ENCODE assay signal across 31 mouse cellular contexts in genomic region chr16:37645799-37646198, GRCm38 (mm10).
"Had no signal": no experiment of that assay in that cellular context is flagged by ENCODE, and none has a peak within 500 bp of the region (broad histone marks: within the 10 kb centered on the region; RNA-seq: fewer than 3 reads in every experiment).

No protein-coding gene starts in this region.

- H3K4me2 ChIP-seq: limb, embryonic 12.5 days; limb, embryonic 13.5 days; limb, embryonic 15.5 days; liver, embryonic 11.5 days; liver, embryonic 12.5 days; liver, embryonic 13.5 days; liver, embryonic 15.5 days; lung, embryonic 14.5 days; lung, embryonic 15.5 days; midbrain, embryonic 11.5 days; midbrain, embryonic 12.5 days; midbrain, embryonic 13.5 days; midbrain, embryonic 15.5 days; neural tube, embryonic 12.5 days; neural tube, embryonic 13.5 days had no signal

- H3K9me3 ChIP-seq: limb, embryonic 10.5 days; limb, embryonic 12.5 days; limb, embryonic 13.5 days; limb, embryonic 15.5 days; liver, embryonic 12.5 days; liver, embryonic 13.5 days; liver, embryonic 15.5 days; lung, embryonic 15.5 days; megakaryocyte, embryonic 14.5 days; midbrain, embryonic 10.5 days; midbrain, embryonic 13.5 days; midbrain, embryonic 15.5 days; neural tube, embryonic 12.5 days; neural tube, embryonic 13.5 days had no signal

- H3K4me1 ChIP-seq: limb, embryonic 10.5 days; limb, embryonic 12.5 days; limb, embryonic 13.5 days; limb, embryonic 15.5 days; liver, embryonic 12.5 days; liver, embryonic 13.5 days; liver, embryonic 15.5 days; lung, embryonic 15.5 days; midbrain, embryonic 10.5 days; midbrain, embryonic 12.5 days; midbrain, embryonic 15.5 days; neural tube, embryonic 12.5 days had no signal

- H3K27me3 ChIP-seq: limb, embryonic 12.5 days; limb, embryonic 13.5 days; limb, embryonic 15.5 days; liver, embryonic 12.5 days; liver, embryonic 13.5 days; liver, embryonic 15.5 days; lung, embryonic 15.5 days; megakaryocyte, embryonic 14.5 days; midbrain, embryonic 12.5 days; midbrain, embryonic 13.5 days; midbrain, embryonic 15.5 days; neural tube, embryonic 12.5 days; neural tube, embryonic 13.5 days had no signal

- H3K27ac ChIP-seq: limb, embryonic 10.5 days; limb, embryonic 12.5 days; limb, embryonic 13.5 days; limb, embryonic 15.5 days; liver, embryonic 12.5 days; liver, embryonic 13.5 days; liver, embryonic 14.5 days; liver, embryonic 15.5 days; lung, embryonic 15.5 days; macrophage; midbrain, embryonic 10.5 days; midbrain, embryonic 12.5 days; midbrain, embryonic 13.5 days; midbrain, embryonic 15.5 days; neural tube, embryonic 12.5 days; neural tube, embryonic 13.5 days had no signal

- DNase-seq: left cerebral cortex, postnatal 4 days; liver; liver, embryonic 13.5 days; liver, postnatal 0 days; lung, adult 18-20 months; lung, adult 2 months; lung, embryonic 14.5 days; lung, postnatal 10 days; lung, postnatal 14 days; lung, postnatal 4 days; midbrain, embryonic 14.5 days had no signal

- ATAC-seq: liver, embryonic 12.5 days; liver, postnatal 0 days; lung, postnatal 0 days had no signal

- H3K9ac ChIP-seq: limb, embryonic 12.5 days; limb, embryonic 13.5 days; limb, embryonic 15.5 days; liver, embryonic 12.5 days; liver, embryonic 13.5 days; liver, embryonic 14.5 days; liver, embryonic 15.5 days; liver, postnatal 0 days; lung, embryonic 14.5 days; lung, embryonic 15.5 days; midbrain, embryonic 12.5 days; midbrain, embryonic 13.5 days; midbrain, embryonic 15.5 days; neural tube, embryonic 12.5 days; neural tube, embryonic 13.5 days had no signal

- H3K4me3 ChIP-seq: limb, embryonic 10.5 days; limb, embryonic 12.5 days; limb, embryonic 13.5 days; limb, embryonic 15.5 days; liver, embryonic 12.5 days; liver, embryonic 13.5 days; liver, embryonic 15.5 days; lung, embryonic 15.5 days; megakaryocyte, embryonic 14.5 days; midbrain, embryonic 10.5 days; midbrain, embryonic 12.5 days; midbrain, embryonic 13.5 days; midbrain, embryonic 15.5 days; myocyte; neural tube, embryonic 12.5 days; neural tube, embryonic 13.5 days had no signal
